Mouse (Mus musculus): ENCODE results near the gene Grwd1.

Grwd1 gene

GRCm38 (mm10) chr7:45798931-45799330 lies 31.8 kb downstream of the Grwd1 start:
- no peak for DNase-seq (ENCODE audit: low read depth)

GRCm38 (mm10) chr7:45798511-45798836 lies 32.3 kb downstream of the Grwd1 start:
- DNase-seq (ENCODE audit: low read depth) = no peak

GRCm38 (mm10) chr7:45797661-45798510 lies 32.9 kb downstream of the Grwd1 start:
- no peak for DNase-seq (ENCODE audit: low read depth)

- DNase-seq (ENCODE audit: low read depth) = peak; percentile 71
These were observed 33.8 kb downstream of the Grwd1 start for GRCm38 (mm10) chr7:45796950-45797349.

- DNase-seq (ENCODE audit: low read depth) = no peak
These were observed 35.8 kb downstream of the Grwd1 start for GRCm38 (mm10) chr7:45794971-45795370.

GRCm38 (mm10) chr7:45793969-45794585 lies 36.7 kb downstream of the Grwd1 start:
- no peak for DNase-seq (ENCODE audit: low read depth)

- DNase-seq (ENCODE audit: low read depth) = no peak
These were observed 37.5 kb downstream of the Grwd1 start for GRCm38 (mm10) chr7:45793240-45793639.

GRCm38 (mm10) chr7:45791756-45792490 lies 38.8 kb downstream of the Grwd1 start:
- DNase-seq (ENCODE audit: low read depth) = no peak

- DNase-seq (ENCODE audit: low read depth) = no peak
These were observed 40.0 kb downstream of the Grwd1 start for GRCm38 (mm10) chr7:45790721-45791120.

- no peak for DNase-seq (ENCODE audit: low read depth)
These were observed 43.1 kb downstream of the Grwd1 start for GRCm38 (mm10) chr7:45787642-45788041.

- DNase-seq (ENCODE audit: low read depth) = no peak
These were observed 43.9 kb downstream of the Grwd1 start for GRCm38 (mm10) chr7:45786661-45787413.

- DNase-seq (ENCODE audit: low read depth) = no peak
These were observed 44.6 kb downstream of the Grwd1 start for GRCm38 (mm10) chr7:45786136-45786578.

- no peak for DNase-seq (ENCODE audit: low read depth)
These were observed 45.2 kb downstream of the Grwd1 start for GRCm38 (mm10) chr7:45785388-45786135.

- no peak for DNase-seq (ENCODE audit: low read depth)
These were observed 46.0 kb downstream of the Grwd1 start, which contains the start of gene Sult2b1 for GRCm38 (mm10) chr7:45784524-45785372. Gene Sult2b1, minus strand, starts transcription at chr7:45784669.

GRCm38 (mm10) chr7:45783511-45784091 lies 47.1 kb downstream of the Grwd1 start, which contains the start of gene Lmtk3:
Gene Lmtk3, plus strand, starts transcription at chr7:45783738.
- DNase-seq (ENCODE audit: low read depth) = peak; percentile 40

GRCm38 (mm10) chr7:45782271-45782670 lies 48.5 kb downstream of the Grwd1 start:
- DNase-seq (ENCODE audit: low read depth) = no peak

- DNase-seq (ENCODE audit: low read depth) = no peak
These were observed 51.6 kb downstream of the Grwd1 start for GRCm38 (mm10) chr7:45779081-45779641.

GRCm38 (mm10) chr7:45775237-45775636 lies 55.5 kb downstream of the Grwd1 start:
- DNase-seq (ENCODE audit: low read depth) = no peak
